Mouse (Mus musculus) adrenal gland, postnatal 36 days (tissue): Measurements from ENCODE around the gene Vmn2r49. TPM values are rescaled to one million over a fixed set of nuclear protein-coding genes. Genes with fewer than 3 reads are reported as not detected.
"Not testable (repeated sequence)": the region's sequence is repeated elsewhere in the genome, so short reads cannot be mapped to it uniquely, and the experiment has no call there.

Source experiments
- DNase-seq, 2 experiments: peaks; one replicate each; pipeline ENCODE4 v3.0.0; 2021; ENCODE audit warnings: mixed read lengths in 1 of 2
- long read RNA-seq, 2 experiments: library from polyadenylated mRNA; stranded (forward); transcript quantifications; one replicate each; pipeline ENCODE4 v2.0.0; 2021; ENCODE audit warnings: borderline sequencing depth in 2 of 2
- total RNA-seq, 2 experiments: library from RNA; stranded (reverse); gene quantifications; 2 replicates each; pipeline ENCODE4 v1.2.3; 2021

Vmn2r49 gene
- total RNA-seq: not detected
- long read RNA-seq, experiment 1: 0 reads
- long read RNA-seq, experiment 2: 0 reads

GRCm38 (mm10) chr7:9992157-9992556, at the start of gene Vmn2r49:
Gene Vmn2r49 (minus strand): TSS chr7:9992257.
- not testable (repeated sequence) for DNase-seq

GRCm38 (mm10) chr7:9953485-9953884, 38.6 kb downstream of the Vmn2r49 start, which contains the start of gene Vmn2r48:
Gene Vmn2r48 (minus strand): TSS chr7:9953585.
- not testable (repeated sequence) for DNase-seq

Other genes with a start within 250 kb of the Vmn2r49 start
- gene Vmn2r46, start 221.7 kb downstream of the Vmn2r49 start, total RNA-seq: not detected
- not detected for gene Vmn2r47, start 150.9 kb downstream of the Vmn2r49 start, total RNA-seq
- gene Vmn2r48, start 38.7 kb downstream of the Vmn2r49 start, total RNA-seq: not detected
- not detected for gene Vmn2r50, start 61.0 kb upstream of the Vmn2r49 start, total RNA-seq
- gene Vmn2r51, start 113.5 kb upstream of the Vmn2r49 start, total RNA-seq: not detected
- gene Vmn2r52, start 184.3 kb upstream of the Vmn2r49 start, total RNA-seq: not detected